Mouse (Mus musculus) testis, postnatal 10 days (tissue): ENCODE results near the gene 2010109A12Rik.

Experiments used
- DNase-seq: peaks from one replicate; pipeline ENCODE4 v3.0.0; 2021; ENCODE audit warnings: low spot score

2010109A12Rik gene

GRCm38 (mm10) chr5:93206109-93207005 lies at the start of gene 2010109A12Rik, which contains the start of gene Ccni:
Gene 2010109A12Rik, plus strand, starts transcription at chr5:93206518.
Gene Ccni, minus strand, starts transcription at chr5:93206495.
- peak; percentile 98 for DNase-seq

- peak; percentile 76 for DNase-seq
These were observed 42.8 kb upstream of the 2010109A12Rik start for GRCm38 (mm10) chr5:93163541-93163940.

- DNase-seq = peak; percentile 43
These were observed 38.3 kb upstream of the 2010109A12Rik start for GRCm38 (mm10) chr5:93167919-93168516.

- peak; percentile 31 for DNase-seq
These were observed 37.7 kb upstream of the 2010109A12Rik start for GRCm38 (mm10) chr5:93168654-93169053.

- no peak for DNase-seq
These were observed 34.9 kb upstream of the 2010109A12Rik start for GRCm38 (mm10) chr5:93171420-93171819.

- peak; percentile 27 for DNase-seq
These were observed 33.8 kb upstream of the 2010109A12Rik start for GRCm38 (mm10) chr5:93172536-93172935.

- DNase-seq = no peak
These were observed 31.6 kb upstream of the 2010109A12Rik start for GRCm38 (mm10) chr5:93174675-93175074.

- no peak for DNase-seq
These were observed 27.7 kb upstream of the 2010109A12Rik start for GRCm38 (mm10) chr5:93178616-93179015.

- DNase-seq = no peak
These were observed 26.1 kb upstream of the 2010109A12Rik start for GRCm38 (mm10) chr5:93180252-93180651.

- DNase-seq = no peak
These were observed 23.0 kb upstream of the 2010109A12Rik start for GRCm38 (mm10) chr5:93183311-93183710.

GRCm38 (mm10) chr5:93184548-93184947 lies 21.8 kb upstream of the 2010109A12Rik start:
- no peak for DNase-seq

- DNase-seq = no peak
These were observed 16.7 kb upstream of the 2010109A12Rik start for GRCm38 (mm10) chr5:93189607-93190006.

- DNase-seq = no peak
These were observed 15.9 kb upstream of the 2010109A12Rik start for GRCm38 (mm10) chr5:93190428-93190827.

- DNase-seq = no peak
These were observed 8.1 kb upstream of the 2010109A12Rik start for GRCm38 (mm10) chr5:93198232-93198631.

GRCm38 (mm10) chr5:93201181-93201580 lies 5.1 kb upstream of the 2010109A12Rik start:
- no peak for DNase-seq

GRCm38 (mm10) chr5:93205371-93206108 lies 778 bp upstream of the 2010109A12Rik start:
- DNase-seq = peak; percentile 70

- DNase-seq = peak; percentile 75
These were observed 659 bp downstream of the 2010109A12Rik start for GRCm38 (mm10) chr5:93207006-93207348.

- DNase-seq = no peak
These were observed 1.2 kb downstream of the 2010109A12Rik start for GRCm38 (mm10) chr5:93207555-93207954.

GRCm38 (mm10) chr5:93218375-93218774 lies 12.1 kb downstream of the 2010109A12Rik start:
- no peak for DNase-seq

- peak; percentile 47 for DNase-seq
These were observed 15.3 kb downstream of the 2010109A12Rik start for GRCm38 (mm10) chr5:93221661-93222060.

GRCm38 (mm10) chr5:93224549-93224948 lies 18.2 kb downstream of the 2010109A12Rik start:
- DNase-seq = no peak

- DNase-seq = no peak
These were observed 20.8 kb downstream of the 2010109A12Rik start for GRCm38 (mm10) chr5:93227157-93227556.
